Comparison of ENCODE assay signal across 29 mouse cellular contexts in genomic region chr15:89334271-89334670, GRCm38 (mm10). TPM values are rescaled to one million over a fixed set of nuclear protein-coding genes. Genes with fewer than 3 reads are reported as not detected.
DNase-seq lines count a peak whose midpoint lies in the region; ATAC-seq and TF ChIP-seq lines count a peak whose summit lies in the region.
"Had no signal": no experiment of that assay in that cellular context is flagged by ENCODE, and none has a peak within 500 bp of the region (broad histone marks: within the 10 kb centered on the region; RNA-seq: fewer than 3 reads in every experiment).

Gene Miox (plus strand): TSS chr15:89334398.

- no peak within 1 kb of the TSS for H3K4me3 ChIP-seq in kidney, embryonic 14.5 days (ENCODE audit: low read length)
- no peak within 1 kb of the TSS for H3K4me3 ChIP-seq in liver, postnatal 0 days (ENCODE audit: low read depth, low read length)
- no peak within 1 kb of the TSS for H3K4me3 ChIP-seq in kidney, embryonic 16.5 days (ENCODE audit: low read length)
- H3K4me3 ChIP-seq: gastrocnemius, adult 2 months; heart, embryonic 13.5 days; hindbrain, embryonic 10.5 days; hindbrain, embryonic 15.5 days; liver, embryonic 13.5 days; lung, embryonic 15.5 days; midbrain, embryonic 10.5 days; midbrain, embryonic 15.5 days had no signal

- no peak for TF ChIP-seq CTCF in liver, postnatal 0 days (IDR thresholded peaks at IDR 0.05; ENCODE audit: low read depth)

- H3K27me3 ChIP-seq in kidney, embryonic 14.5 days (ENCODE audit: control insufficient read depth, insufficient read depth, low read length): no peaks in the 10 kb centered on the region
- no peaks in the 10 kb centered on the region for H3K27me3 ChIP-seq in liver, postnatal 0 days (ENCODE audit: insufficient read depth, low read length)
- H3K27me3 ChIP-seq in kidney, embryonic 16.5 days (ENCODE audit: insufficient read depth, low read length): no peaks in the 10 kb centered on the region
- H3K27me3 ChIP-seq: heart, embryonic 13.5 days; hindbrain, embryonic 15.5 days; lung, embryonic 15.5 days; midbrain, embryonic 15.5 days had no signal

- DNase-seq in kidney, adult 11 months: peak; percentile 91
- DNase-seq in liver, postnatal 0 days: peak; percentile 11
- DNase-seq in liver: no peak
- DNase-seq in kidney, postnatal 36 days: peak; percentile 80 to 91
- no peak for DNase-seq in right cerebral cortex, postnatal 4 days
- DNase-seq in thymus, postnatal 10 days (ENCODE audit: low spot score in 2 of 2): no peak
- DNase-seq: adrenal gland, adult 8-10 months; cerebellum, adult 8-10 months; cerebellum, postnatal 25 days; gastrocnemius, adult 2 months; heart, postnatal 14 days; layer of hippocampus, adult 9-11 months; liver, embryonic 13.5 days; right cerebral cortex, postnatal 25 days; spleen, adult 18-20 months; thymus, postnatal 25 days had no signal

- no peak within 1 kb of the TSS for H3K4me2 ChIP-seq in kidney, embryonic 14.5 days (replicated peaks; ENCODE audit: low read depth, low read length)
- H3K4me2 ChIP-seq in liver, postnatal 0 days (ENCODE audit: low read depth, low read length): peak within 1 kb of the TSS; percentile 47
- H3K4me2 ChIP-seq in kidney, embryonic 16.5 days (replicated peaks; ENCODE audit: low read depth, low read length): no peak within 1 kb of the TSS
- H3K4me2 ChIP-seq: heart, embryonic 13.5 days; hindbrain, embryonic 15.5 days; lung, embryonic 15.5 days; midbrain, embryonic 15.5 days had no signal

- no peak within 1 kb of the TSS for H3K27ac ChIP-seq in kidney, embryonic 14.5 days (ENCODE audit: low read depth, low read length)
- peak within 1 kb of the TSS; percentile 52 for H3K27ac ChIP-seq in liver, postnatal 0 days (ENCODE audit: low read depth)
- no peak within 1 kb of the TSS for H3K27ac ChIP-seq in kidney, embryonic 16.5 days (ENCODE audit: low read length)
- H3K27ac ChIP-seq: gastrocnemius, adult 2 months; heart, embryonic 13.5 days; hindbrain, embryonic 10.5 days; hindbrain, embryonic 15.5 days; liver, embryonic 13.5 days; lung, embryonic 15.5 days; midbrain, embryonic 10.5 days; midbrain, embryonic 15.5 days had no signal

- 83% methylated on average over 7 of the region's 7 CpGs for WGBS in kidney, embryonic 14.5 days
- 71% methylated on average over 7 of the region's 7 CpGs for WGBS in liver, postnatal 0 days (ENCODE audit: insufficient replicate concordance)
- 83% methylated on average over 7 of the region's 7 CpGs for WGBS in kidney, embryonic 16.5 days

- no peak for ATAC-seq in kidney, embryonic 14.5 days (ENCODE audit: low FRiP score, low TSS enrichment)
- ATAC-seq in liver, postnatal 0 days: peak; percentile 26; the same call in 1 of the 2 replicates
- ATAC-seq in kidney, embryonic 16.5 days (ENCODE audit: low FRiP score, low TSS enrichment): no peak
- ATAC-seq: forebrain, embryonic 14.5 days; midbrain, embryonic 15.5 days had no signal

- no peak within 1 kb of the TSS for H3K9ac ChIP-seq in kidney, embryonic 14.5 days (ENCODE audit: low read depth, low read length)
- 0 out of 2 replicates have a peak within 1 kb of the TSS, but pooled peaks have one; percentile 30 for H3K9ac ChIP-seq in liver, postnatal 0 days (replicated peaks)
- no peak within 1 kb of the TSS for H3K9ac ChIP-seq in kidney, embryonic 16.5 days (replicated peaks; ENCODE audit: low read length)
- H3K9ac ChIP-seq: heart, embryonic 13.5 days; hindbrain, embryonic 15.5 days; liver, embryonic 13.5 days; lung, embryonic 15.5 days; midbrain, embryonic 15.5 days had no signal

- no peaks in the 10 kb centered on the region for H3K9me3 ChIP-seq in kidney, embryonic 14.5 days (ENCODE audit: control insufficient read depth, low read length)
- H3K9me3 ChIP-seq in liver, postnatal 0 days (ENCODE audit: low read length): no peaks in the 10 kb centered on the region
- H3K9me3 ChIP-seq in kidney, embryonic 16.5 days (ENCODE audit: low read length): no peaks in the 10 kb centered on the region
- H3K9me3 ChIP-seq: heart, embryonic 13.5 days; hindbrain, embryonic 10.5 days; hindbrain, embryonic 15.5 days; liver, embryonic 13.5 days; lung, embryonic 15.5 days; midbrain, embryonic 10.5 days; midbrain, embryonic 15.5 days had no signal

- no peak for TF ChIP-seq EP300 in liver, postnatal 0 days (IDR thresholded peaks at IDR 0.05; ENCODE audit: low read depth)

- no peaks in the 10 kb centered on the region for H3K36me3 ChIP-seq in kidney, embryonic 14.5 days (ENCODE audit: control insufficient read depth, insufficient read depth, low read length)
- no peaks in the 10 kb centered on the region for H3K36me3 ChIP-seq in liver, postnatal 0 days (replicated peaks; ENCODE audit: insufficient read depth, low read length)
- H3K36me3 ChIP-seq in kidney, embryonic 16.5 days (ENCODE audit: insufficient read depth, low read length): no peaks in the 10 kb centered on the region
- H3K36me3 ChIP-seq: heart, embryonic 13.5 days; hindbrain, embryonic 10.5 days; hindbrain, embryonic 15.5 days; liver, embryonic 13.5 days; lung, embryonic 15.5 days; midbrain, embryonic 10.5 days; midbrain, embryonic 15.5 days had no signal

- no peaks in the 10 kb centered on the region for H3K4me1 ChIP-seq in kidney, embryonic 14.5 days (ENCODE audit: control insufficient read depth, insufficient read depth, low read length)
- no peaks in the 10 kb centered on the region; the same call in 1 of the 2 replicates for H3K4me1 ChIP-seq in liver, postnatal 0 days (ENCODE audit: insufficient read depth)
- no peaks in the 10 kb centered on the region for H3K4me1 ChIP-seq in kidney, embryonic 16.5 days (ENCODE audit: insufficient read depth, low read length)
- H3K4me1 ChIP-seq: heart, embryonic 13.5 days; hindbrain, embryonic 10.5 days; hindbrain, embryonic 15.5 days; lung, embryonic 15.5 days; midbrain, embryonic 10.5 days; midbrain, embryonic 15.5 days had no signal

RNA-seq across cellular contexts. Expression of gene Miox, which starts in this region (rescaled TPM):
- polyA plus RNA-seq in kidney, embryonic 14.5 days (2014; fragmentation: Nextera tagmentation; extraction: Ambion mirVana): 0.76 TPM in 1 of 2 replicates, not detected in the other
- 22.9 and 27.0 TPM in 2 replicates for polyA plus RNA-seq in liver, postnatal 0 days (2015; fragmentation: Nextera tagmentation; extraction: Ambion mirVana)
- polyA plus RNA-seq in kidney, embryonic 16.5 days (2015; fragmentation: Nextera tagmentation; extraction: Ambion mirVana): 17.0 and 28.6 TPM in 2 replicates
- polyA plus RNA-seq: embryonic facial prominence, embryonic 11.5 days; forebrain, embryonic 14.5 days; heart, embryonic 13.5 days; hindbrain, embryonic 10.5 days; hindbrain, embryonic 15.5 days; intestine, embryonic 14.5 days; limb, embryonic 11.5 days; lung, embryonic 15.5 days; midbrain, embryonic 10.5 days; midbrain, embryonic 15.5 days; neural tube, embryonic 11.5 days had no signal

Comparison
In these comparisons a context has a peak if more than half of its experiments do, and no peak if none do; other contexts are left out.
1. RNA of gene Miox (polyA plus RNA-seq): 17.0 to 28.6 TPM in kidney, embryonic 16.5 days and 22.9 to 27.0 TPM in liver, postnatal 0 days; 0.76 TPM in kidney, embryonic 14.5 days; every median in the first group is over 10 times any median in the second.
2. DNase-seq: peak in kidney, adult 11 months (single experiment), liver, postnatal 0 days (single experiment) and kidney, postnatal 36 days (2 of 2); none in liver (single experiment), right cerebral cortex, postnatal 4 days (single experiment) and thymus, postnatal 10 days (0 of 2).